Mouse (Mus musculus) myocyte (in vitro differentiated cells): ENCODE measurements around the gene Sfi1.
"Not testable (repeated sequence)": the region's sequence is repeated elsewhere in the genome, so short reads cannot be mapped to it uniquely, and the experiment has no call there.

Experiments used
- CEBPB ChIP-seq: IDR thresholded peaks from 2 replicates; pipeline ENCODE4 v1.6.1; 2011; ENCODE audit warnings: mild to moderate bottlenecking, moderate library complexity; ENCODE audit not compliant: poor library complexity, insufficient read depth, severe bottlenecking
- E2F4 ChIP-seq: IDR thresholded peaks from one replicate; pipeline ENCODE4 v1.6.1; 2011; ENCODE audit warnings: mild to moderate bottlenecking, control low read depth, moderate library complexity; ENCODE audit not compliant: insufficient read depth
- MAX ChIP-seq: IDR thresholded peaks from one replicate; pipeline ENCODE4 v1.6.1; 2011; ENCODE audit warnings: low read depth, mild to moderate bottlenecking, control low read depth
- MYOD1 ChIP-seq, 3 experiments: IDR thresholded peaks; one replicate each; pipeline ENCODE4 v1.6.1; 2011; ENCODE audit warnings: control low read depth in 2 of 3, low read depth in 2 of 3, mild to moderate bottlenecking in 2 of 3, moderate library complexity in 1 of 3; ENCODE audit not compliant: insufficient read length in 2 of 3, control insufficient read depth in 1 of 3
- MYOG ChIP-seq, 3 experiments: IDR thresholded peaks; one replicate each; pipeline ENCODE4 v1.6.1; 2011; ENCODE audit warnings: control low read depth in 2 of 3, low read depth in 2 of 3, mild to moderate bottlenecking in 2 of 3; ENCODE audit not compliant: insufficient read length in 2 of 3, control insufficient read depth in 1 of 3, insufficient read depth in 1 of 3
- POLR2A ChIP-seq: IDR thresholded peaks from one replicate; pipeline ENCODE4 v1.6.1; 2011; ENCODE audit warnings: low read depth, mild to moderate bottlenecking, control low read depth, moderate library complexity; ENCODE audit not compliant: insufficient read length
- POLR2AphosphoS2 ChIP-seq: IDR thresholded peaks from one replicate; pipeline ENCODE4 v1.6.1; 2011; ENCODE audit warnings: low read depth, control low read depth; ENCODE audit not compliant: insufficient read length
- SRF ChIP-seq: IDR thresholded peaks from one replicate; pipeline ENCODE4 v1.6.1; 2011; ENCODE audit warnings: low read depth; ENCODE audit not compliant: control insufficient read depth, insufficient read length
- TCF12 ChIP-seq: IDR thresholded peaks from one replicate; pipeline ENCODE4 v1.6.1; 2011; ENCODE audit warnings: mild to moderate bottlenecking, control low read depth; ENCODE audit not compliant: poor library complexity, insufficient read depth, severe bottlenecking
- USF1 ChIP-seq: IDR thresholded peaks from one replicate; pipeline ENCODE4 v1.6.1; 2011; ENCODE audit warnings: low read depth, mild to moderate bottlenecking, control low read depth, moderate library complexity

GRCm38 (mm10) chr11:3169042-3169441 is 24.2 kb downstream of the Sfi1 start:
- TF ChIP-seq SRF; POLR2A; POLR2AphosphoS2; MAX; USF1; MYOD1 (IDR thresholded peaks at IDR 0.05; ENCODE audit: control insufficient read depth in 1 of 3, insufficient read length in 2 of 3, low read depth in 2 of 3); CEBPB; E2F4; MYOG (IDR thresholded peaks at IDR 0.05; ENCODE audit: control insufficient read depth in 1 of 3, insufficient read depth in 1 of 3, insufficient read length in 2 of 3, low read depth in 2 of 3); TCF12: not testable (repeated sequence)
